Mouse (Mus musculus) adipocyte (in vitro differentiated cells): ENCODE measurements around the gene Hoxb4.

Experiments used
- DNase-seq: peaks from one replicate; pipeline ENCODE4 v3.0.0-alpha.2; 2016; ENCODE audit warnings: low spot score

Gene Hoxb4

GRCm38 (mm10) chr11:96349491-96350340 lies 31.6 kb downstream of the Hoxb4 start:
- DNase-seq: peak; percentile 62

DNA sequence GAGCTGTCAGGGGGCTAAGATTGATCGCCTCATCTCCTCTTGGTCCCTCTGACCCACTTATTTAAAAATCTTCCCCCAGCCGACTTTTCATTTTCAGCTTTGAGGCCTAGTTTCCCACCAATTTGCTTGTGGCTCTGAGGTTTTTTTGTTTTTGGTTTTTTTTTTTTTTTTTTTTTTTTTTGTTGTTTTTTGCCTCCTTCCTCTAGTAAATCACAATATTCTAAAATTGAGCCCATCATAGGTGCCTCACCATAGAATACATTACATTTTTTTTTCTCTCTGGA lies 32.2 kb downstream of the Hoxb4 start, which contains the start of gene Hoxb2:
TSS of gene Hoxb2 (plus strand) at position 185 of the 284 bp plus-strand sequence.
- DNase-seq: no peak

DNA sequence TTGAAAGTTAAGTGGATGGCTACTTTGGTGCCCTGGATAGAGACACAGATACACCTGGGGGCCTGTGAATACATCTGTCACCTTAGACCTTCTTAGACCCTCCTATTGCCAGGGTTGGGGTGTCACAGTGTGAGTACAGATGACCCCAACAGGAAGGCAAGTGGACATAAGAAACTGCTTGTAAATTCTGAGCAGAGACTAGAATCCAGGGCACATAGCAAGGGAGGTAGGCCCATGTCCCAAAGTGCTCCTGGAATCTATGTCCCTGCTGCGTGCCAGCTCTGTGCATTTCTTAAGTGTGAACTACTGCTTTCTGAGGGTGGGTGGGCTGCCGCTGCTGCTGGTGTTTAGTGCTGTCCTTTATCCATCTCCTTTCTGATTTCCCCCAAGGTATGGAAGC lies 32.7 kb downstream of the Hoxb4 start:
- peak; percentile 14 for DNase-seq

- peak; percentile 66 for DNase-seq
Measured at GRCm38 (mm10) chr11:96351312-96351711, 33.2 kb downstream of the Hoxb4 start.

- DNase-seq: peak; percentile 68
Measured at GRCm38 (mm10) chr11:96351831-96352230, 33.8 kb downstream of the Hoxb4 start.

- peak; percentile 73 for DNase-seq
Measured at GRCm38 (mm10) chr11:96352691-96353521, 34.8 kb downstream of the Hoxb4 start.

- DNase-seq: peak; percentile 70
Measured at GRCm38 (mm10) chr11:96353522-96353841, 35.4 kb downstream of the Hoxb4 start.

DNA sequence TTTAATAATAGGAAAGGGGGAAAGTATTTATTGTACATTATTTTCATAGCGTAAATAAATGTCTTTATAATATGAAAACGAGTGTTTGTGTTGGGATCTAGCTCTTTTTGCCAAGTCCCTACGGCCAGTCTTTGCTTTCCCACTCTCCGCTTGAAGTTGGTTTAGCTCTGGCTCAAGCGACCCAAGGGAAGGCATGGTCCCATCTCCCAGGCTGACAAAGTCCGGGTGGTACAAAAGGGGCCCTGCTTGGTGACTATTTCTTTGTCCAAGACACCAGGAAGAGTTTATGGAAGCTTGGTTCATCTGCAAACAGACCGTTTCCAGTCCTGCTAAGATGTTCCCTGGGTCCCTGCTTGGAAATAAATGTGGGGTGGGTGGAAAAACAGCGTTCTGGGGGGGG lies 35.9 kb downstream of the Hoxb4 start:
- DNase-seq: peak; percentile 30

GRCm38 (mm10) chr11:96354376-96354775 lies 36.3 kb downstream of the Hoxb4 start:
- DNase-seq: peak; percentile 33

GRCm38 (mm10) chr11:96354801-96355311 lies 36.8 kb downstream of the Hoxb4 start:
- DNase-seq: no peak

- no peak for DNase-seq
Measured at GRCm38 (mm10) chr11:96363807-96364206, 45.7 kb downstream of the Hoxb4 start.

- DNase-seq: no peak
Measured at GRCm38 (mm10) chr11:96365441-96366091, 47.5 kb downstream of the Hoxb4 start, which contains the start of gene Hoxb1. Gene Hoxb1, plus strand, starts transcription at chr11:96365752.

DNA sequence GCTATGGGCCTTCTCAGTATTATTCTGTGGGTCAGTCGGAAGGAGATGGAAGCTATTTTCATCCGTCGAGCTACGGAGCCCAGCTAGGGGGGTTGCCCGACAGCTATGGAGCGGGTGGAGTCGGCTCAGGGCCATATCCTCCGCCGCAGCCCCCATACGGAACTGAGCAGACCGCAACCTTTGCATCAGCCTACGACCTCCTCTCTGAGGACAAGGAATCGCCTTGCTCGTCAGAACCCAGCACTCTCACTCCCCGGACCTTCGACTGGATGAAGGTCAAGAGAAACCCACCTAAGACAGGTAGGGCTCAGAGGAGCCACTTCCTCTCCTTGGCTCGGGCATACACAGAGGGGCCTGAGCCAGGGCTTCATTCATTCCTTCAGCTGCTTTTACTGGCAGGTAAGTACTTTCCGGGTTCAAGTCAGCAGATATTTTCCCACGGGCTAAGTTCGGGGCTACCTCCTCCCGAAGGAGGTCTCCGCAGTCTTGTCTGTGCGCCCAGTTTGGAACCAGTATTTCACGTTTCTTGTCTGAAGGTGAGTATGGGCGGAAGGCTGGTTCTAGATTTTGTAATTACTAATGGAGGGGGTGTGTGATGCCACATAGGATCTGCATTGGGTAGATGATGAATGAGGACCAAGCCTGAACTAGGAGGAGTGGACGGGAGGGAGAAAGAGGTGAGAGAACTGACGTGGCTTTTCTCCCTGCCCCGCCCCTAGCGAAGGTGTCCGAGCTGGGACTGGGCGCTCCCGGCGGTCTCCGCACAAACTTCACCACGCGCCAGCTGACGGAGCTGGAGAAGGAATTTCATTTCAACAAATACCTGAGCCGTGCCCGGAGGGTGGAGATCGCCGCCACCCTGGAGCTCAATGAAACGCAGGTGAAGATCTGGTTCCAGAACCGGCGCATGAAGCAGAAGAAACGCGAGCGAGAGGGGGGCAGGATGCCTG lies 48.3 kb downstream of the Hoxb4 start:
- DNase-seq: no peak

DNA sequence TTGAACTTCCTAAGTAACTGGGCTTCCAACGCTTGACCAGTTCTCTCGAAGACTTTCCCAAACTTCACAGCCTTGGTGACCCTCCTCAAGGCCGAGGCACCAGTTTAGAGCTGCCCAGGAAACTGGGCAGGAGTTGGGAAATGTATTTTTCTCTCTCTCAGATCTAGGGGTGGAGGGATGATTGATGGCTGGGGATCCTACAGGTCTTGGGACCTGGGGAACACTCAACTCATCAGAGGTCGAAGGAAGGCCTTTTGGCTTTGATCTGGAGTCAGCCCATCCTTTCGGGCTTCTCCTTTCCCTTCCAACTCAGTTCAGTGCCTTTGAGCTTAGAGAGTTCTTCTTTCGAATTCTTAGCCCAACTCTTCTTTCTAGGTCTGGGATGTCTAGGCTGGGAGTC lies 49.1 kb downstream of the Hoxb4 start:
- no peak for DNase-seq

DNA sequence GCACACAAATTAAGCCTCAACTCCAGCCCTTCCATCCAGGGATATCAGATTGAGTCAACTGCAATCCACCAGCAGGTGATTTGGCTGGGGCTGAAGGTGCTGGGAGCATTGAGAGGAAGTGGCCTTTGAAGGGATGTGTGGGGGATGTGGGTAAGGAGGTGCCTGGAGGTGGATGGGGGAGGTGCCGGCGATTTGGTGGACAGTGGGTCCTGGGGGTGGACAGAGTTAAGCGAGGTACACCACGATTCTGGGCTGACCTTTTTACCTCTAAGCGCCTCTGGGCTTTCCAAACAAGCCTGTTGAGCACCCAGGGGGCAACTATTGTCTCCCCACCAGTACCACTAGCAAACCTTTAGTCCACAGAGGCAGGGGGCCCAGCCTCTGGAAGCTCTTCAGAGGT lies 50.6 kb downstream of the Hoxb4 start:
- no peak for DNase-seq

GRCm38 (mm10) chr11:96369140-96369539 lies 51.1 kb downstream of the Hoxb4 start:
- peak; percentile 34 for DNase-seq
